Mouse (Mus musculus) forebrain, embryonic 14.5 days (tissue): ENCODE results near the gene Tert. TPM values are rescaled to one million over a fixed set of nuclear protein-coding genes. Genes with fewer than 3 reads are reported as not detected.
A peak's percentile ranks its signal among the peaks of the same experiment; 100 is the strongest.

ENCODE experiments used
- ATAC-seq: fragments of 200-750 bp; cut with Nextera tagmentation; 2 replicates; pipeline ENCODE4 v1.8.0; 2017; ENCODE audit warnings: mild to moderate bottlenecking, moderate library complexity
- DNase-seq: peaks from one replicate; pipeline ENCODE4 v3.0.0-alpha.2; 2015; ENCODE audit warnings: low spot score
- H3K27ac ChIP-seq: fragments of 300-500 bp; sonication (generic); 2 replicates; pipeline ENCODE4 v1.5.1; 2014; ENCODE audit warnings: low read depth, mild to moderate bottlenecking, control low read depth, low read length, moderate library complexity
- H3K27me3 ChIP-seq: fragments of 300-500 bp; sonication (generic); replicated peaks from 2 replicates; pipeline ENCODE4 v1.6.1; 2014; ENCODE audit warnings: low read length, control low read depth, mixed read lengths; ENCODE audit not compliant: control insufficient read depth, insufficient read depth
- H3K36me3 ChIP-seq: fragments of 300-500 bp; sonication (generic); 2 replicates; pipeline ENCODE4 v1.6.1; 2014; ENCODE audit warnings: low read length, control low read depth; ENCODE audit not compliant: control insufficient read depth, insufficient read depth
- H3K4me1 ChIP-seq: fragments of 300-500 bp; sonication (generic); 2 replicates; pipeline ENCODE4 v1.6.1; 2014; ENCODE audit warnings: antibody characterized with exemption, low read length, control low read depth; ENCODE audit not compliant: control insufficient read depth, insufficient read depth
- H3K4me2 ChIP-seq: fragments of 300-500 bp; sonication (generic); 2 replicates; pipeline ENCODE4 v1.6.1; 2014; ENCODE audit warnings: mild to moderate bottlenecking, control low read depth, low read length
- H3K4me3 ChIP-seq: fragments of 300-500 bp; sonication (generic); 2 replicates; pipeline ENCODE4 v1.5.1; 2014; ENCODE audit warnings: low read depth, low read length, control low read depth
- H3K9ac ChIP-seq: fragments of 300-500 bp; sonication (generic); 2 replicates; pipeline ENCODE4 v1.6.1; 2014; ENCODE audit warnings: mild to moderate bottlenecking, low read length, control low read depth, moderate library complexity
- H3K9me3 ChIP-seq: fragments of 300-500 bp; sonication (generic); replicated peaks from 2 replicates; pipeline ENCODE4 v1.6.1; 2016; ENCODE audit warnings: low read length, control low read depth, mixed read lengths; ENCODE audit not compliant: control insufficient read depth
- WGBS: fragments of 180-500 bp; shearing (Covaris S2); extraction: QIAGEN DNeasy Blood & Tissue Kit; methylation state at CpG from one replicate; pipeline ENCODE4 v1.1.7; 2014; 5-methylcytosine and 5-hydroxymethylcytosine counted together
- polyA plus RNA-seq: library from polyadenylated mRNA; unstranded; fragments of >200 nt; fragmentation: Nextera tagmentation; extraction: Ambion mirVana; gene quantifications from 2 replicates; pipeline ENCODE4 v1.2.1, GENCODE M21; 2014

Tert gene
- 1.8 and 3.1 TPM in 2 replicates for polyA plus RNA-seq

DNA sequence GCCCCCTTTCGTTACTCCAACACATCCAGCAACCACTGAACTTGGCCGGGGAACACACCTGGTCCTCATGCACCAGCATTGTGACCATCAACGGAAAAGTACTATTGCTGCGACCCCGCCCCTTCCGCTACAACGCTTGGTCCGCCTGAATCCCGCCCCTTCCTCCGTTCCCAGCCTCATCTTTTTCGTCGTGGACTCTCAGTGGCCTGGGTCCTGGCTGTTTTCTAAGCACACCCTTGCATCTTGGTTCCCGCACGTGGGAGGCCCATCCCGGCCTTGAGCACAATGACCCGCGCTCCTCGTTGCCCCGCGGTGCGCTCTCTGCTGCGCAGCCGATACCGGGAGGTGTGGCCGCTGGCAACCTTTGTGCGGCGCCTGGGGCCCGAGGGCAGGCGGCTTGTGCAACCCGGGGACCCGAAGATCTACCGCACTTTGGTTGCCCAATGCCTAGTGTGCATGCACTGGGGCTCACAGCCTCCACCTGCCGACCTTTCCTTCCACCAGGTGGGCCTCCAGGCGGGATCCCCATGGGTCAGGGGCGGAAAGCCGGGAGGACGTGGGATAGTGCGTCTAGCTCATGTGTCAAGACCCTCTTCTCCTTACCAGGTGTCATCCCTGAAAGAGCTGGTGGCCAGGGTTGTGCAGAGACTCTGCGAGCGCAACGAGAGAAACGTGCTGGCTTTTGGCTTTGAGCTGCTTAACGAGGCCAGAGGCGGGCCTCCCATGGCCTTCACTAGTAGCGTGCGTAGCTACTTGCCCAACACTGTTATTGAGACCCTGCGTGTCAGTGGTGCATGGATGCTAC lies at the start of gene Tert:
Gene Tert, plus strand, starts transcription at position 167 of the 805 bp plus-strand sequence.
- peak within 1 kb of the TSS; percentile 55 for H3K4me3 ChIP-seq
- H3K9me3 ChIP-seq, result no peaks in the 10 kb centered on the region
- peak within 1 kb of the TSS; percentile 96 for H3K4me2 ChIP-seq
- H3K27me3 ChIP-seq, result no peaks in the 10 kb centered on the region
- DNase-seq (peak; percentile 69), ATAC-seq (peak; percentile 87)
- 10% methylated on average over 47 of the region's 47 CpGs for WGBS
- peaks cover 7% of the 10 kb centered on the region; the same call in 1 of the 2 replicates for H3K36me3 ChIP-seq
- peak within 1 kb of the TSS; percentile 82 for H3K9ac ChIP-seq
- peaks cover 10% of the 10 kb centered on the region for H3K4me1 ChIP-seq
- H3K27ac ChIP-seq, result peak within 1 kb of the TSS; percentile 21; the same call in 1 of the 2 replicates

DNA sequence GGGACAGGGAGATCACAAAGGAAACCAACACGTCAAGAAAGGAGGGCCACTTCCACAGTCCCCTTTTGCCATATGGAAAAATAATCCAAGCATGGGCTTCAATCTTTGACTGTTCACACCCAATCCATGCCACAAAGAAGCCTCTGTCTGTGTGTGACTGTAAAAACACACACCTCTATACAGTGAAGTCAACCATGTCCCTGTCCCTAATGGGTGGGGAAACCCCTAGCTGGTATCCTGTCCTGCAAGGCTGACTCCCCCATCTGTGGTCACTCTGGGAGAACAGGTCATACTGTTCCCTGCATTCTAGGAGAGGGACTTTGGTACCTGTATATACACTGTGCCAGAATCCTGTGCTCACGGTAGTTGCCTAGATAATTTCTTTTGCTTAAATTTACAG lies 49.4 kb upstream of the Tert start:
- DNase-seq, result no peak
- Histone ChIP-seq H3K9ac (no peak overlapping the region), H3K4me2 (no peak overlapping the region), H3K4me3 (no peak overlapping the region), H3K27ac (no peak overlapping the region), H3K27me3 (no peaks in the 10 kb centered on the region), H3K4me1 (no peaks in the 10 kb centered on the region), H3K36me3 (no peaks in the 10 kb centered on the region), H3K9me3 (no peaks in the 10 kb centered on the region)
- 69% methylated on average over 2 of the region's 2 CpGs for WGBS
- no peak for ATAC-seq

DNA sequence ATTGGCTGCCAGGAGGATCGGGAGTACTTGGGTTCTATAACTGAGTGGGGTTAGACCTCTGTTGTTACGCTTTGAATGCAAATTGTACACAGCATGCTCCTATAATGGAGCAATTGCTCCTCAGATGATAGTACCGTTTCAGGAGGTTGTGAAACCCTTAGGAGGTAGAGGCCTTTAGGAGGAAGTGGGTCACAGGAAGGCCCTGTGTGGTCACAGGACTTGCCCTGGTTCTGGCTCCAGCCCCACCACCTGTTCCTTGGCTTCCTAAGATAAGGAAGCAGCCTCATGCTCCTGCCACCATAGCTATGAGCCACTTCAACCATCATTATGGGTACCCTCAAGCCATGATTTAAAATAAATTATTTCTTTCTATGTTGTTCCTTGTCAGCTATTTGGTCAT lies 35.2 kb upstream of the Tert start:
- no peaks in the 10 kb centered on the region for H3K4me1 ChIP-seq
- no peak overlapping the region for H3K4me3 ChIP-seq
- no peaks in the 10 kb centered on the region for H3K36me3 ChIP-seq
- ATAC-seq (no peak), DNase-seq (no peak)
- 0 out of 2 replicates have a peak, but pooled peaks cover 3% of the 10 kb centered on the region for H3K27me3 ChIP-seq
- no peaks in the 10 kb centered on the region for H3K9me3 ChIP-seq
- no peak overlapping the region for H3K4me2 ChIP-seq
- H3K27ac ChIP-seq, result no peak overlapping the region
- no peak overlapping the region for H3K9ac ChIP-seq
- WGBS, result 87% methylated on average over 3 of the region's 3 CpGs

DNA sequence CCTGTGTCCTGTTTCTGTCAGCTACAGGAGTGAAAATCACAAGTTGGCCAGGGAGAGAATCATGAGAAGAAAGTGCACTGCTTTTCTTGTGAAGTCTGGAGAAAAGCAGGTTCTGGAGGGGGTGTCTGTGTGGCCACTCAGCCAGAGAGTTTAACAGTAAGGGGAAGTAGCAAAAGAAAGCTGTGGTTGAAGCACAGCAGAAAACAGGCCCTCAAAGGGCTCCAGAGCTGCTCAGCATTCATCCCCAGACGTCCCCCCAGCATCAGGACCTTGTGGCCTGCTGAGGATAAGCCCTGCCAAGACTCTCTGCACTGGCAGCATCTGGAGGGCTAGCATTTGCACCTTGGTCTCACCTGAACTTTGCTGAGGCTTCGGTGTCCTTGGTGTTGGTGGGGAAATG lies 34.2 kb upstream of the Tert start:
- 0 out of 2 replicates have a peak, but pooled peaks cover 3% of the 10 kb centered on the region for H3K27me3 ChIP-seq
- H3K9ac ChIP-seq, result no peak overlapping the region

DNA sequence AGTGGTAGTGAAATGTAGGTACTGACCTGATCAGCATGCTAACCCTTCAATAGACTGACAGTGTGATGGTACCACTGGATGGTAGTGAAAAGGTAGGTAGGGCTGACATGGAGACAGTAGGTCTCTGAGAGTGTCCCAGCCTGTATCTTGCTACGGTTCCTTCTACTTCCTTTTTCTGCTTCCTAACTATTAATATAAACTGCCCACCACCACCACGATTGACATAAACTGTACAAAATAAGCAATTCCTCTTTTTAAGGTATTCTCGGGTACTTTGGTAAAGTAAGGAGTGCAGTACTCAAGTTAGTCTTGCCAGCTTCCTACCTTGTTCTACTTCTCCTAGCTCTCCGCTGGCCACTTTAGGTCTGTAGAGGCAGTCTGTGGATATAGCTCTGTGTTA lies 30.4 kb upstream of the Tert start:
- Histone ChIP-seq H3K27me3 (0 out of 2 replicates have a peak, but pooled peaks cover 3% of the 10 kb centered on the region), H3K36me3 (no peaks in the 10 kb centered on the region), H3K9ac (no peak overlapping the region), H3K4me3 (no peak overlapping the region), H3K9me3 (no peaks in the 10 kb centered on the region), H3K4me2 (no peak overlapping the region), H3K4me1 (no peaks in the 10 kb centered on the region), H3K27ac (no peak overlapping the region)
- WGBS, result 79% methylated on average over 4 of the region's 4 CpGs
- ATAC-seq (no peak), DNase-seq (no peak)

More for the DNA sequence above, 34.2 kb upstream of the Tert start:
- no peak overlapping the region for H3K4me2 ChIP-seq
- DNase-seq (no peak), ATAC-seq (no peak)
- H3K27ac ChIP-seq, result no peak overlapping the region
- no peaks in the 10 kb centered on the region for H3K4me1 ChIP-seq
- no peak overlapping the region for H3K4me3 ChIP-seq
- H3K9me3 ChIP-seq, result no peaks in the 10 kb centered on the region
- no peaks in the 10 kb centered on the region for H3K36me3 ChIP-seq
- WGBS, result 57% methylated on average over 2 of the region's 2 CpGs

DNA sequence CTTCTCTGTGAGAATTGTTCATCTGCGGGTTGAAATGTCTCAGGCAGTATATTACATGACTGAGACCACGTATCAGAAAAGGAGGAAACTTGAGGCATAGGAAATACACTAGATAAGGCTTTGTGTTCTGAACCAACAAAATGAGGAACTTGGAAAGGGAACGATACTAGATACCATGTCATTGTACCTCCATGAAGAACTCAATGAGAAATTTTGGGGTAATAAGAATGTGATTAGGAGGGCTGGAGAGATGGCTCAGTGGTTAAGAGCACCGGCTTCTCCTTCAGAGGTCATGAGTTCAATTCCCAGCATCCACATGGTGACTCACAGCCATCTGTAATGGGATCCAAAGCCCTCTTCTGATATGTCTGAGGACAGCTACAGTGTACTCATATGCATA lies 26.5 kb upstream of the Tert start:
- no peak overlapping the region for H3K4me3 ChIP-seq
- H3K4me2 ChIP-seq, result no peak overlapping the region
- WGBS, result 88% methylated on average over 4 of the region's 4 CpGs
- no peak overlapping the region for H3K27ac ChIP-seq
- no peaks in the 10 kb centered on the region for H3K9me3 ChIP-seq
- no peak overlapping the region for H3K9ac ChIP-seq
- DNase-seq, result no peak
- no peak for ATAC-seq
- 0 out of 2 replicates have a peak, but pooled peaks cover 2% of the 10 kb centered on the region for H3K27me3 ChIP-seq
- peaks cover 13% of the 10 kb centered on the region for H3K4me1 ChIP-seq
- H3K36me3 ChIP-seq, result no peaks in the 10 kb centered on the region

DNA sequence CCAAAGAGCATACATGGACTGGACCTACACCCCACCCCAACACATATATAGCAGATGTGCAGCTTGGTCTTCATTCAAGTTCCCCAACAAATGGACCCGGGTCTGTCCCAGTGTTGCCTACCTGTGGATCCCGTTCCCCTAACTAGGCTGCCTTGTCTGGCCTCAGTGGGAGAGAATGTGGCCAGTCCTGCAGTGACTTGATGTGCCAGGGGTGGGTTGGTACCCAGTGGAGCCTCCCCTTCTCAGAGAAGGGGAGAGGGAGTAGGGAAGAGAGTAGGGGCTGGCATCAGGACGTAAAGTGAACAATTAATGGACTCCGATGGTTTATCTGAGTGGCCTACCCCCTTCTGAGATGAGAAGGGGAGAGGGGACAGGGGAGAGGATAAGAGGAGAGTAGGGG lies 23.7 kb upstream of the Tert start:
- peak overlapping the region; percentile 87 for H3K9ac ChIP-seq
- DNase-seq (no peak), ATAC-seq (peak; percentile 7; the same call in 1 of the 2 replicates)
- WGBS, result 50% methylated on average over 4 of the region's 4 CpGs
- H3K9me3 ChIP-seq, result no peaks in the 10 kb centered on the region
- H3K36me3 ChIP-seq, result peaks cover 25% of the 10 kb centered on the region
- H3K27me3 ChIP-seq, result no peaks in the 10 kb centered on the region
- H3K4me1 ChIP-seq, result peaks cover 13% of the 10 kb centered on the region
- H3K4me2 ChIP-seq, result peak overlapping the region; percentile 95
- H3K27ac ChIP-seq, result no peak overlapping the region
- H3K4me3 ChIP-seq, result peak overlapping the region; percentile 63

DNA sequence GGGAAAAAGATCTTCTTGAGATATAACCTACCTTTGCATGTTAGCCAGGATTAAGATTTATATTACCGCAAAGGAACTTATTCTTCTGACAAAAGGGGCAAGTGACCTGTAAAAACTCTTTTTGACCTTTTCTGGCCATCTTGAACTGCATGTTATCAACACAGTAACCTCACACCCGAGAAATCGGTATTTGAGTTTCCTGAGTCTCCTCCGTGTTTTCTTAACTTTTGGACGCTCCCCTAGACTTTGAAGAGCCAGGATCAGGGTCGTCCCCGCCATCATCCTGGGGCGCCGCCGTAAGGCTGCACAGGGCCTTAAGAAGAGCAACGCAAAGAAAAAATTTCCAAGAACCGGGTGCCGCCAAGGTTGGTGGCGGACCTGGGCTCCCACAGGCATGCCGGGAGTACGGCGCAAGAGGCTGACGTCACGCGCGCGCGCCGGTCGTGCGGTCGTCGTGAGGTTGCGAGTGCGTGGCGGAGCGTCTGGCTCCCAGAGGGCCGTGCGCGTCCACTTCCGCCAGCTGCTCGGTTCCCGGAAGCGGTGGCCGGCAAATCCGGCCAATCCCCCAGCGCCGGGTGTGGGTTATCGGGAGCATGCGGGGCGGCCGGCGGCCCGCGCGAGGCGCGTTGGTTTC lies 23.1 kb upstream of the Tert start, which contains the start of gene Clptm1l:
Gene Clptm1l, plus strand, starts transcription at position 485 of the 634 bp plus-strand sequence.
- peaks cover 13% of the 10 kb centered on the region for H3K4me1 ChIP-seq
- under 1% methylated on average over 52 of the region's 53 CpGs for WGBS
- peak within 1 kb of the TSS; percentile 87 for H3K9ac ChIP-seq
- peak within 1 kb of the TSS; percentile 63 for H3K4me3 ChIP-seq
- DNase-seq (peak; percentile 97), ATAC-seq (peak; percentile 99)
- peak within 1 kb of the TSS; percentile 66; the same call in 1 of the 2 replicates for H3K27ac ChIP-seq
- H3K9me3 ChIP-seq, result no peaks in the 10 kb centered on the region
- H3K4me2 ChIP-seq, result peak within 1 kb of the TSS; percentile 95
- H3K27me3 ChIP-seq, result no peaks in the 10 kb centered on the region
- peaks cover 30% of the 10 kb centered on the region for H3K36me3 ChIP-seq
